ENCODE assay signal across 26 mouse cellular contexts in genomic region chr2:33302405-33302804, GRCm38 (mm10).
DNase-seq lines count a peak whose midpoint lies in the region; ATAC-seq and TF ChIP-seq lines count a peak whose summit lies in the region.
"Had no signal": no experiment of that assay in that cellular context is flagged by ENCODE, and none has a peak within 500 bp of the region (broad histone marks: within the 10 kb centered on the region; RNA-seq: fewer than 3 reads in every experiment).

No protein-coding gene starts in this region.

- H3K4me2 ChIP-seq in intestine, embryonic 14.5 days (ENCODE audit: low read length): no peak overlapping the region
- H3K4me2 ChIP-seq in intestine, embryonic 15.5 days (replicated peaks): no peak overlapping the region
- no peak overlapping the region for H3K4me2 ChIP-seq in stomach, embryonic 15.5 days
- H3K4me2 ChIP-seq in midbrain, postnatal 0 days (ENCODE audit: low read depth, low read length, poor library complexity, severe bottlenecking): no peak overlapping the region
- H3K4me2 ChIP-seq: hindbrain, embryonic 13.5 days; limb, embryonic 13.5 days; liver, embryonic 13.5 days; lung, embryonic 14.5 days; midbrain, embryonic 15.5 days; neural tube, embryonic 15.5 days had no signal

- H3K27ac ChIP-seq in intestine, embryonic 14.5 days (ENCODE audit: low read depth): peak overlapping the region; percentile 78
- H3K27ac ChIP-seq in intestine, embryonic 15.5 days: no peak overlapping the region
- H3K27ac ChIP-seq in embryonic fibroblast, embryonic 13.5 days (ENCODE audit: insufficient read depth, low read length): peak overlapping the region; percentile 47
- H3K27ac ChIP-seq in stomach, embryonic 15.5 days: peak overlapping the region; percentile 35; the same call in 1 of the 2 replicates
- no peak overlapping the region for H3K27ac ChIP-seq in midbrain, postnatal 0 days (ENCODE audit: low read depth, low read length)
- H3K27ac ChIP-seq: heart, adult 2 months; limb, embryonic 13.5 days; liver, embryonic 13.5 days; midbrain, embryonic 15.5 days; neural tube, embryonic 15.5 days had no signal

- TF ChIP-seq POLR2A in embryonic fibroblast, embryonic 13.5 days (IDR thresholded peaks at IDR 0.05; ENCODE audit: low read depth, low read length): no peak

- no peaks in the 10 kb centered on the region for H3K27me3 ChIP-seq in intestine, embryonic 14.5 days (replicated peaks; ENCODE audit: control insufficient read depth, insufficient read depth, low read length)
- no peaks in the 10 kb centered on the region for H3K27me3 ChIP-seq in intestine, embryonic 15.5 days (replicated peaks)
- no peaks in the 10 kb centered on the region for H3K27me3 ChIP-seq in stomach, embryonic 15.5 days (replicated peaks)
- H3K27me3 ChIP-seq in midbrain, postnatal 0 days (ENCODE audit: insufficient read depth, low read length): no peaks in the 10 kb centered on the region
- H3K27me3 ChIP-seq: CH12.LX; hindbrain, embryonic 13.5 days; limb, embryonic 13.5 days; liver, embryonic 13.5 days; midbrain, embryonic 15.5 days; neural tube, embryonic 15.5 days had no signal

- no peak for DNase-seq in intestine, embryonic 14.5 days (ENCODE audit: low spot score)
- peak; percentile 26 for DNase-seq in retina, adult 2 months (ENCODE audit: low read depth, low spot score)
- no peak for DNase-seq in retina, embryonic 14.5 days (ENCODE audit: low spot score)
- DNase-seq in midbrain, postnatal 0 days (ENCODE audit: low spot score): no peak
- DNase-seq in T-cell, adult 2 months (ENCODE audit: low spot score): no peak
- DNase-seq: adrenal gland, adult 8-10 months; cerebellum, adult 9-10 months; gastrocnemius, postnatal 36 days; heart, adult 2 months; kidney, adult 9 months; kidney, postnatal 36 days; layer of hippocampus, postnatal 36 days; liver, embryonic 13.5 days; lung, embryonic 14.5 days; right cerebral cortex, adult 18-20 months had no signal

- H3K9ac ChIP-seq in intestine, embryonic 14.5 days (ENCODE audit: low read length): no peak overlapping the region
- H3K9ac ChIP-seq in intestine, embryonic 15.5 days: no peak overlapping the region
- no peak overlapping the region for H3K9ac ChIP-seq in stomach, embryonic 15.5 days
- no peak overlapping the region for H3K9ac ChIP-seq in midbrain, postnatal 0 days (replicated peaks; ENCODE audit: low read length, poor library complexity, severe bottlenecking)
- H3K9ac ChIP-seq: hindbrain, embryonic 13.5 days; limb, embryonic 13.5 days; liver, embryonic 13.5 days; lung, embryonic 14.5 days; midbrain, embryonic 15.5 days; neural tube, embryonic 15.5 days had no signal

- no peak for ATAC-seq in intestine, embryonic 14.5 days (replicated peaks; ENCODE audit: low FRiP score, low TSS enrichment, low read depth)
- no peak for ATAC-seq in intestine, embryonic 15.5 days
- no peak for ATAC-seq in stomach, embryonic 15.5 days (ENCODE audit: insufficient read depth, low FRiP score, low read depth)
- ATAC-seq in midbrain, postnatal 0 days (ENCODE audit: low FRiP score): no peak
- ATAC-seq: activated CD4-positive, CD25-positive, alpha-beta regulatory T cell, adult 4 months; midbrain, embryonic 15.5 days had no signal

- 76% methylated on average over 3 of the region's 3 CpGs for WGBS in intestine, embryonic 14.5 days
- WGBS in intestine, embryonic 15.5 days: 78% methylated on average over 3 of the region's 3 CpGs
- WGBS in stomach, embryonic 15.5 days: 67% methylated on average over 3 of the region's 3 CpGs
- WGBS in midbrain, postnatal 0 days: 53% methylated on average over 3 of the region's 3 CpGs

- H3K36me3 ChIP-seq in intestine, embryonic 14.5 days (ENCODE audit: control insufficient read depth, insufficient read depth, low read length): no peaks in the 10 kb centered on the region
- no peaks in the 10 kb centered on the region for H3K36me3 ChIP-seq in intestine, embryonic 15.5 days
- H3K36me3 ChIP-seq in stomach, embryonic 15.5 days: no peaks in the 10 kb centered on the region
- no peaks in the 10 kb centered on the region; the same call in none of the 2 replicates for H3K36me3 ChIP-seq in midbrain, postnatal 0 days (ENCODE audit: insufficient read depth, low read length)
- H3K36me3 ChIP-seq: limb, embryonic 13.5 days; liver, embryonic 13.5 days; midbrain, embryonic 15.5 days had no signal

- H3K4me1 ChIP-seq in intestine, embryonic 14.5 days (replicated peaks; ENCODE audit: control insufficient read depth, insufficient read depth, low read length): peaks cover 27% of the 10 kb centered on the region
- peaks cover 16% of the 10 kb centered on the region for H3K4me1 ChIP-seq in intestine, embryonic 15.5 days (replicated peaks)
- H3K4me1 ChIP-seq in embryonic fibroblast, embryonic 13.5 days (ENCODE audit: control insufficient read depth, insufficient read depth, low read length): peaks cover 14% of the 10 kb centered on the region
- peaks cover 16% of the 10 kb centered on the region; the same call in 1 of the 2 replicates for H3K4me1 ChIP-seq in stomach, embryonic 15.5 days
- 0 out of 2 replicates have a peak, but pooled peaks cover 3% of the 10 kb centered on the region for H3K4me1 ChIP-seq in midbrain, postnatal 0 days (ENCODE audit: insufficient read depth, low read length)
- H3K4me1 ChIP-seq: liver, embryonic 13.5 days had no signal

- H3K4me3 ChIP-seq in intestine, embryonic 14.5 days (ENCODE audit: low read depth, low read length): no peak overlapping the region
- no peak overlapping the region for H3K4me3 ChIP-seq in intestine, embryonic 15.5 days (replicated peaks)
- no peak overlapping the region for H3K4me3 ChIP-seq in embryonic fibroblast, embryonic 13.5 days (ENCODE audit: insufficient read depth, low read length)
- no peak overlapping the region for H3K4me3 ChIP-seq in stomach, embryonic 15.5 days (replicated peaks)
- no peak overlapping the region for H3K4me3 ChIP-seq in midbrain, postnatal 0 days (ENCODE audit: low read depth, low read length)
- H3K4me3 ChIP-seq: heart, adult 2 months; hindbrain, embryonic 13.5 days; limb, embryonic 13.5 days; liver, embryonic 13.5 days; midbrain, embryonic 15.5 days; myocyte; neural tube, embryonic 15.5 days had no signal

- H3K9me3 ChIP-seq in intestine, embryonic 14.5 days (ENCODE audit: control insufficient read depth, low read length): no peaks in the 10 kb centered on the region
- no peaks in the 10 kb centered on the region for H3K9me3 ChIP-seq in intestine, embryonic 15.5 days
- no peaks in the 10 kb centered on the region for H3K9me3 ChIP-seq in stomach, embryonic 15.5 days
- no peaks in the 10 kb centered on the region for H3K9me3 ChIP-seq in midbrain, postnatal 0 days (ENCODE audit: low read length)
- H3K9me3 ChIP-seq: G1E; hindbrain, embryonic 13.5 days; limb, embryonic 13.5 days; liver, embryonic 13.5 days; midbrain, embryonic 15.5 days; neural tube, embryonic 15.5 days had no signal

- TF ChIP-seq CTCF in embryonic fibroblast, embryonic 13.5 days (IDR thresholded peaks at IDR 0.05; ENCODE audit: borderline replicate concordance, insufficient read depth, low read length): no peak
- no peak for TF ChIP-seq CTCF in midbrain, postnatal 0 days (IDR thresholded peaks at IDR 0.05)

Comparison
In these comparisons a context has a peak if more than half of its experiments do, and no peak if none do; other contexts are left out.
1. H3K27ac ChIP-seq: peak in intestine, embryonic 14.5 days (single experiment), embryonic fibroblast, embryonic 13.5 days (single experiment) and stomach, embryonic 15.5 days (single experiment); none in intestine, embryonic 15.5 days (single experiment) and midbrain, postnatal 0 days (single experiment).